Mouse (Mus musculus): ENCODE measurements around the gene Atf4. TPM values are rescaled to one million over a fixed set of nuclear protein-coding genes. Genes with fewer than 3 reads are reported as not detected.

The Atf4 gene
- polyA plus RNA-seq, 1 experiment, result 234 TPM

- 95% methylated on average over 12 of the region's 12 CpGs for WGBS
- DNase-seq (ENCODE audit: low read depth, low spot score), result no peak
Measured at GRCm38 (mm10) chr15:80248135-80248534, 6.8 kb upstream of the Atf4 start.

- 80% methylated on average over 1 of the region's 1 CpGs for WGBS
- DNase-seq (ENCODE audit: low read depth, low spot score), result no peak
Measured at GRCm38 (mm10) chr15:80248596-80248995, 6.4 kb upstream of the Atf4 start.

GRCm38 (mm10) chr15:80249672-80250071 lies 5.3 kb upstream of the Atf4 start:
- 93% methylated on average over 10 of the region's 10 CpGs for WGBS
- no peak for DNase-seq (ENCODE audit: low read depth, low spot score)

DNA sequence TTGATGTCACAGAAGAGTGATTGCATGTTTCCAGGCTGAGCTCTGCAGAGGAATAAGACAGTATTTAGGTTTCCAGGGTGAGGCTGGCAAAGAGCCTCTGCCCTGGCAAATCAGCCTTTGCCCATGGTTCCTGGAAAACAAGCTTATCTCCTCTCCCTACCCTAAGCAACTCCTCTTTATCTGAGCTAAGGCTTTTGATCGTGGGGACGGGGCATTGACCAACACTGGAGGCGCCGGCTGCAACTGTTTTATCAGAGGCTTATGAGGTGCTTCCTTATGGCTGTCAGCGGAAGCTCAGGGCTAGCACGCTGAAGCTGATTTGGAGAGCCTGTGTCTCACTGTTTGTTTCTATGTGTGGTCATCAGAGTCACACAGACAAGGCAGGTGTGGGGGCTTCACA lies 4.4 kb upstream of the Atf4 start:
- no peak for DNase-seq (ENCODE audit: low read depth, low spot score)
- WGBS, result 62% methylated on average over 6 of the region's 6 CpGs

DNA sequence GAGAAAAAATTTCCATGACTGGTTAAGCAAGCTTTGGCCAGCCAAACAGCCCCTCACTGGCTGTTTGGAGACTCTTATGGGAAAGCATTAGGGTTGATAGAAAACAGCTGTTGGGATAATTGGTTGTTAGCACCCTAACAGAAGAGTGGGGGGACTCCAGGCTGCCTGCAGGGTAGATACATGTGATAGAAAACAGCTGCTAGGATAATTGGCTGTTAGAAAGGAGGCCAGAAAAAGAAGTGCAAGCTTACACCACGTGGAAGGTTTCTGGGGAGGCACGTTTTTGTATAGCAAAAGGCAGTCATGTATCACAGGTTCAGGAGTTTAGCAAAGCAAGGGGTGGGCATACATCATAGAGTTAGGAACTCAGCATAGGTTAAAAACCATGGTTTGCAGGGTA lies 1.5 kb upstream of the Atf4 start:
- 39% methylated on average over 2 of the region's 2 CpGs for WGBS
- DNase-seq (ENCODE audit: low read depth, low spot score), result no peak

DNA sequence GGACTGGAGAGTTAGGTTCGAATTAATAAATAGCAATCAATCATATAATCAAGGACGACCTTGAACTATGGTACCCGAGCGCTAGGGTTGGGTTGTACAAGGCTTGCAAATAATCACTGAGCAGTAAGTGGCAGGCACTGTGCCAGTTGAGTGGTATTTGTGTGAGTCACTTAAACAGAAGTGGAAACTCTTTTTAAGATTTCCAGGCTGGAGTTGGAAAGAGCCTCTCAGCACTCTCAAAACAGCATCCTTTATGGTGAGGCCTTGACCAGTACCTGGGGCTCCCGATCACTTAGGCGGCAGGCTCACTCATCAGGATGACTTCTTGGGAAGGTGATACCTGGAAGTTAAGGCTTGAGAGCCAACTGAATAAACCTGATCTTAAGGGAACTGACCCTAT lies 777 bp upstream of the Atf4 start:
- no peak for DNase-seq (ENCODE audit: low read depth, low spot score)
- WGBS, result 15% methylated on average over 6 of the region's 6 CpGs

DNA sequence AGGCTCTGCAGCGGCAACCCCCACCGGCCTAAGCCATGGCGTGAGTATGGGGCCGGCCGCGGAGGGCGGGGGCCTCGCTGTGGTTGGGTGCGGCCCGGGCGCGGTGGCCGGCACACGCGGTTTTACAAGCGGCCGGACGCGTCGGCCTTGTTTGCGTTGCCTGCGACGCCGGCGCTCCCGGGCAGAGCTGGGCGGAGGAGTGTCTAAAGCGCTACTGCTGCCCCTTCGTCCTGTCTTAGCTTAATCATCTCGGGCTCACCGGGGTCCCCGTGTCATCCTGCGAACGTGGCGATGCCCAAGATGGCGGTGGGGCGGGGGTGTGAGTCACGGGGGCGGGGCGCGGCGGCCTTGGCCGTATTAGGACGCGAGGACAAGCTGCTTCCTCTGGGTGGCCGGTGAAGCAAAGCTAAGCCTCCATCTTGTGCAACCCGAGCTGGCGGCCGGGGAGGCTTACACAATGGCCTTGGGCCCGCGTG lies 700 bp downstream of the Atf4 start:
- WGBS, result under 1% methylated on average over 50 of the region's 51 CpGs

DNA sequence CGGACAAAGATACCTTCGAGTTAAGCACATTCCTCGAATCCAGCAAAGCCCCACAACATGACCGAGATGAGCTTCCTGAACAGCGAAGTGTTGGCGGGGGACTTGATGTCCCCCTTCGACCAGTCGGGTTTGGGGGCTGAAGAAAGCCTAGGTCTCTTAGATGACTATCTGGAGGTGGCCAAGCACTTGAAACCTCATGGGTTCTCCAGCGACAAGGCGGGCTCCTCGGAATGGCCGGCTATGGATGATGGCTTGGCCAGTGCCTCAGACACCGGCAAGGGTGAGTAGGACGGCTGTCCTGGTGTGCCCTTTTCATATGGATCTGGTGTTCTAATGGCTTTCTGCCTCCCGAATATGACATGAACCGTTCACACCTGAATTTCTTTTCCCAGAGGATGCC lies 1.3 kb downstream of the Atf4 start:
- WGBS, result 2% methylated on average over 16 of the region's 16 CpGs
- DNase-seq (ENCODE audit: low read depth, low spot score), result no peak

More for the DNA sequence above, 700 bp downstream of the Atf4 start:
- DNase-seq (ENCODE audit: low read depth, low spot score), result no peak

DNA sequence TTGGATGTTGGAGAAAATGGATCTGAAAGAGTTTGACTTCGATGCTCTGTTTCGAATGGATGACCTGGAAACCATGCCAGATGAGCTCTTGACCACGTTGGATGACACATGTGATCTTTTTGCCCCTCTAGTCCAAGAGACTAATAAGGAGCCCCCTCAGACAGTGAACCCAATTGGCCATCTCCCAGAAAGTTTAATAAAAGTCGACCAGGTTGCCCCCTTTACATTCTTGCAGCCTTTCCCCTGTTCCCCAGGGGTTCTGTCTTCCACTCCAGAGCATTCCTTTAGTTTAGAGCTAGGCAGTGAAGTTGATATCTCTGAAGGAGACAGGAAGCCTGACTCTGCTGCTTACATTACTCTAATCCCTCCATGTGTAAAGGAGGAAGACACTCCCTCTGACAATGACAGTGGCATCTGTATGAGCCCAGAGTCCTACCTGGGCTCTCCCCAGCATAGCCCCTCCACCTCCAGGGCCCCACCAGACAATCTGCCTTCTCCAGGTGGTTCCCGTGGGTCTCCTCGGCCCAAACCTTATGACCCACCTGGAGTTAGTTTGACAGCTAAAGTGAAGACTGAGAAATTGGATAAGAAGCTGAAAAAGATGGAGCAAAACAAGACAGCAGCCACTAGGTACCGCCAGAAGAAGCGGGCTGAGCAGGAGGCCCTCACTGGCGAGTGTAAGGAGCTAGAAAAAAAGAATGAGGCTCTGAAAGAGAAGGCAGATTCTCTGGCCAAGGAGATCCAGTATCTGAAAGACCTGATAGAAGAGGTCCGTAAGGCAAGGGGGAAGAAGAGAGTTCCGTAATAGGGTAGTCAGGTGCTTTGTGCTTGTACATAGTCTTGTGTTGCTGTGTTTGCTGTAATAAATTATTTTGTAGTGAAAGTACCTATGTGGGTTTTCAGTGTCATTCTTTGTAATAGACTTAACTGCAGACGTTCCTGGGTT lies 1.9 kb downstream of the Atf4 start:
- WGBS, result 14% methylated on average over 12 of the region's 12 CpGs
- no peak for DNase-seq (ENCODE audit: low read depth, low spot score)

- 8% methylated on average over 4 of the region's 4 CpGs for WGBS
- no peak for DNase-seq (ENCODE audit: low read depth, low spot score)
Measured at GRCm38 (mm10) chr15:80257602-80258239, 2.7 kb downstream of the Atf4 start.

GRCm38 (mm10) chr15:80258240-80259170 lies 3.5 kb downstream of the Atf4 start:
- 43% methylated on average over 11 of the region's 11 CpGs for WGBS
- no peak for DNase-seq (ENCODE audit: low read depth, low spot score)

DNA sequence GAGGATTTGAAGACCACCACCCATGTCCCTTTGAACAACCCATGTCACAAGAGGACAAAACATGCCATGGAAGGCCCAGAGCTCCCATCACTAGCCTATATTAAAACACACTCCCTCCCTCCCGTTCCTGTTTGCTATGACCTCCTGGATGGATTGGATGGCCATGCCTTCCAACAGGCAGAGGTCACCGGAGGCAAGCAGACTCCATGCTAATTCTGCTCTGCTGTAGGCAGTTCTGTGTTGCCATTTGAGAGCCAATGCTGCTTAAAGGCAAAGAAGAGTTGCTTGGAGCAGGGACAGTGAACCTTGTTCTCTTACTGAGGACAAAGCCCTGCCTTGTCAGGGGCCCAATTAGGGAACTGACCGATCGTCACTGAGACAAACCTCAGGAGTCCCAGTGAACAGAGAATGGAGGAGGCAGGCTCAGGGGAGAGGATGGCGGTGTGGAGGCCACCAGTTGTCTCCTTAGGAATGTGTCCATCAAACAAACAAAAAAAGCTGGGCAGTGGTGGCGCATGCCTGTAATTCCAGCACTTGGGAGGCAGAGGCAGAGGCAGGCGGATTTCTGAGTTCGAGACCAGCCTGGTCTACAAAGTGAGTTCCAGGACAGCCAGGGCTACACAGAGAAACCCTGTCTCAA lies 4.5 kb downstream of the Atf4 start:
- no peak for DNase-seq (ENCODE audit: low read depth, low spot score)
- 78% methylated on average over 8 of the region's 8 CpGs for WGBS

- WGBS, result 9% methylated on average over 3 of the region's 3 CpGs
- DNase-seq (ENCODE audit: low read depth, low spot score), result no peak
Measured at GRCm38 (mm10) chr15:80260677-80261076, 5.7 kb downstream of the Atf4 start.

GRCm38 (mm10) chr15:80261100-80261499 lies 6.1 kb downstream of the Atf4 start:
- DNase-seq (ENCODE audit: low read depth, low spot score), result no peak
- 47% methylated on average over 7 of the region's 7 CpGs for WGBS

- DNase-seq (ENCODE audit: low read depth, low spot score), result no peak
- WGBS, result 1% methylated on average over 66 of the region's 66 CpGs
Measured at GRCm38 (mm10) chr15:80263610-80264575, 8.9 kb downstream of the Atf4 start, which contains the start of gene Rps19bp1. Gene Rps19bp1 (minus strand): TSS chr15:80264315.

GRCm38 (mm10) chr15:80266281-80266680 lies 11.3 kb downstream of the Atf4 start:
- 1% methylated on average over 2 of the region's 2 CpGs for WGBS
- DNase-seq (ENCODE audit: low read depth, low spot score), result no peak

- no peak for DNase-seq (ENCODE audit: low read depth, low spot score)
- 65% methylated on average over 3 of the region's 3 CpGs for WGBS
Measured at GRCm38 (mm10) chr15:80271858-80272396, 16.9 kb downstream of the Atf4 start.

GRCm38 (mm10) chr15:80277107-80277506 lies 22.1 kb downstream of the Atf4 start:
- DNase-seq (ENCODE audit: low read depth, low spot score), result no peak
- 51% methylated on average over 9 of the region's 9 CpGs for WGBS
